Mouse (Mus musculus): Measurements from ENCODE around the gene Flt1.
A peak's percentile ranks its signal among the peaks of the same experiment; 100 is the strongest.
"Not testable (repeated sequence)": the region's sequence is repeated elsewhere in the genome, so short reads cannot be mapped to it uniquely, and the experiment has no call there.

Flt1 gene

DNA sequence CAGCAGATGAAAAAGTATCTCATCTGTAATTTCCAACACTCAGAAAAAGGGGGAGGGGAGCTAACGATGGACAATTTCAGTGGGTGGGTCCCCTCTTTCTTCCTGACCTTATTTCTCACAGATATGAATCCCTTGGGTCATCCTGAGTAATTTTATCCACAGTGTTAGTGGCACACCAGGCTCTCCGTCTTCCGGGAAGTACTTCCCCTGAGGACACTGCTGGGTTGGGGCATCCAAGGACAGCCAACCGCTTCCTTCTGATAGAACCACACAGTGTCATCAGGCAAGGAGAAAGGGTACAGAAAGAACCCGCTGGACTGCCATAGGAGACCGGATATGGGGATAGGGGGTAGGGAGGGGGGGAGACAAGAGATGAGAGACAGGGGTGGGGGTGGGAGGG is 111.2 kb downstream of the Flt1 start:
- DNase-seq (ENCODE audit: low spot score): no peak

DNA sequence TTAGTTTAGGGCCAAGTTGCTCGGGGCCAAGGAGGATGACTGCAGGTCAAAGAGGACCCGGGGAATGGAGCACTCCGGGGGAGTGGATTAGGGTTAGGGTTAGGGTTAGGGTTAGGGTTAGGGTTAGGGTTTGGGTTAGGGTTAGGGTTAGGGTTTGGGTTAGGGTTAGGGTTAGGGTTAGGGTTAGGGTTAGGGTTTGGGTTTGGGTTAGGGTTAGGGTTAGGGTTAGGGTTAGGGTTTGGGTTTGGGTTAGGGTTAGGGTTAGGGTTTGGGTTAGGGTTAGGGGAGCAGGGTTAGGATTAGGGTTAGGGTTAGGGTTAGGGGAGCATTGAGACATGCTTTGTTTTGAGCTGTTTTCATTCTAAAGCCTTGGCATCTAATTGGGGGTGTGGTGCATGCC is 114.5 kb downstream of the Flt1 start:
- not testable (repeated sequence) for DNase-seq (ENCODE audit: low spot score)

DNA sequence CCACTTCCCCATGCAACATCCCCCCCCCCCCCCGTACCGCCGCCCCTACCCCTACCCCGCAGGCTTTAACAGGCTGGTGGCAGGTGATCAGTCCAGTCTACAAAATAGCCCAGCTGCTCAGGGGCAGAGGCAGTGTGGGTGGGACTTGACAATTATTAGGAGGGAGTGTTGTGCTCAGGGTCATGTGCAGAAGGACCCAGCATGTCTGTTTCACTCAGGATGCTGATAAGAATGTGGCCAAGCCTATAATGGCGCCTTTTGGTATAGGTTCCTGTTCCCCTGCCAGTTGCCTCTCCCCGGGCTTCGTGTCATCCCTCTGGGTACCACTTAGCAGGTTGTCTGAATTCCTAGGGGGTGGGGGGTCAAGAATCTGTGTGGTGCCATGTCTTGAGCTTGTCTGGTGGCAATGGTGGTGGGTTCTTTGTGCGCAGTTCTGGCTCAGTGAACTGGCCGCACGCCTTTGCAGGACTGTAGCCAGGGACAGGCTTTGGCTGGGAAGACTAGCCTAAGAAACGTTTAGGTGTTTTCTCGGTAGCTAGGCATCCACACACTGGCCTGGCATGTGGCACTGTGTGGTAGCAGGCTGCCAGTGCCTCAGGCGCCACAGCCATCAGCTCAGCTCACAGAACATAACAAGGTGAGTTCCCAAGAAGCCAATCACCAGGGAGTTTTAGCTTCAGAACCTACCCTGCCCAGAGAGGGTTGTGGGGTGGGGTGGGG is 118.4 kb downstream of the Flt1 start:
- no peak for DNase-seq (ENCODE audit: low spot score)

DNA sequence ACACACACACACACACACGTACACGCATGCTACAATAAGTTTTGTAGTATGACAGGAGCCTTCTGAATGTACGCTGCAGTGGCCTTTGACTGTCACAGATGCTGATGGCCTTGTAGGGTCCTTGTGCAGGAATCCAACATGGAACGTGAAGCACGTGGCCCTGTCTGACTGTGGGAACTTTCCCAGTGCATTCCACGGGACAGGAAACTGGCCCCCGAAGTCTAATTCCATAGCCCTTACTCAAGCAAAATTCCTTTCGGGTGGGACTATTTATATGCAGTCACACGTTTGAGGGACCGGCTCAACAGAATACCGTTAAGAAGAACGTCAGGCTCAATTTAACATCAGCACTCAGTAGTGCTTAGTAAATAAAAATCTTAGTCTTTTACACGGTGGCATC is 119.1 kb downstream of the Flt1 start:
- no peak for DNase-seq (ENCODE audit: low spot score)

DNA sequence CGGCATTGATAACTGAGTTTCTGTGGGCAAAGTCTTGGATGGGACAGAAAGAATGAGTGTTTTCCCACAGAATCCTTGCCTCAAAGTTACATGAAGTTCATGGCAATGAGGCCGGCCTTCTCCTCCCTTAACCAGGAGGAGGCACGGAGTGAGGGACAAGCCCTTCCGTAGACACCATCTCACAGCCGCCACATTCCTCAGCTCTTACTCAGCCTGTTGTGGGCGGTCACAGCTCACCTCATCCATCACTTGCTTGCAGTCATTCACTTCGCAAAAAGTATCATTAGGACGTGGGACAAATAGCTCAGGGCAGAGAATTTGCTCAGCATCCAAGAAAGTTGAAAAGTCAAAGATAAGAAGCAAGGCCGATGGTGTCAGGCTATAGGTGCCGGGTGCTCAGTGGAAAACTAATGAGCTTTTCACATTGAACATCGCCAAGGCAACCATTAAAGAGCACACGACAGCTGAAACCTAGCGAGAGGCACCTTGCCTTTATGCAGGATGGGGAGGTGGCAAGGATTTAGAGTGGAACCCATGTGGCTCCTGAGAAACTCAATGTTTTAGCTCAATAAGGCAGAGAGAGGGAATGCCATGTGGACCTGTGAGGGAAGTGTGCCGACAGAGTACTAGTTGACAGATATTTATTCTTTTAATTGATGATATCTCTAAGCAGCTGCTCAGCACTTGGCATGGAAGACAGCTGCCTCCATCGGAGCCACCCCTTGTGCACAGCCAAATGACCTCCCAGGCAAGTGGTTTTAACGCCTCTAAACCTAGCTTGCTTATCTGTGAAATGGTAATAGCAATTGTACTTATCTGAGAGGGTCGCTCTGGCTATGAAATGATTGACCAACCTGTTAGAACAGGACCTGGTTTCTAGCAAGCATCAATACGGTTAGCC is 124.1 kb downstream of the Flt1 start:
- DNase-seq (ENCODE audit: low spot score): no peak

DNA sequence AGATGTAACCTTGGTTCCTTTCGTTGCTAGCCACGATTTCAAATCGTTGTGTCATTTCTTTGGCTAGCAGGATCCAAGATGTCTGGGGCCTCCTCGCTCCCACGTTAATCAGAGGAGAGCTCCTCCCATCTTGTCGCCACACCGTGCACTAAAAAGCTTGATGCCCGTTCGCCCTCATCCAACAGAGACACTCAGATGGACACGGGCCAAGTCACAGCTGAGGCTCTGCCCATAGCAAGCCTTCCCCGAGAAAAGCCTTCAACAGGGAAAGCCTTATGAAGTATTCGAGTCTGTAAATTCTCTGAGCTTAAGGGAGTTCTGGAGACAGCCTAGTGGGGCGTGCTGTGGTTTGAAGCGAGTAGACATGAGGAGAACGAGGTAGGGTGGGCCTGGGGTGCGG is 128.0 kb downstream of the Flt1 start:
- no peak for DNase-seq (ENCODE audit: low spot score)

DNA sequence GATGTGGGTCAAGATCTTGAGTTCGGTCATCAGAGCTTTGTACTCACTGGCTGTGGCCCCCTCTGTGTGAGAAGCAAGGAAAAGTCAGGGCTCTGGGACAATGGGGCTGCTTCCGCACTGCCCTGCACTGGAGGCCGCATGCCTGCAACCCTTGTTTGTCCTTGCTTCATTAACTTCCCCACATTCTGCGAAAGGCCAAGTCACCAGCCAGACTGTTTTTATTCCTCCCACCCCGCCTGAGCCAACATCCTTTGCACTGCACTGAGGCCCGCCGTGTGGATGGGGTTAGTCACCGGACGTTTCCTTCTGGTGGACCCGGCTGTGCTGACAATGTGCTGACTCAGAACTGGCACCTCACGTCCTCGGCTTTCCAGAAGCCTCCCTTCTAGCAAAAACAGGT is 136.0 kb downstream of the Flt1 start:
- DNase-seq (ENCODE audit: low spot score): no peak

DNA sequence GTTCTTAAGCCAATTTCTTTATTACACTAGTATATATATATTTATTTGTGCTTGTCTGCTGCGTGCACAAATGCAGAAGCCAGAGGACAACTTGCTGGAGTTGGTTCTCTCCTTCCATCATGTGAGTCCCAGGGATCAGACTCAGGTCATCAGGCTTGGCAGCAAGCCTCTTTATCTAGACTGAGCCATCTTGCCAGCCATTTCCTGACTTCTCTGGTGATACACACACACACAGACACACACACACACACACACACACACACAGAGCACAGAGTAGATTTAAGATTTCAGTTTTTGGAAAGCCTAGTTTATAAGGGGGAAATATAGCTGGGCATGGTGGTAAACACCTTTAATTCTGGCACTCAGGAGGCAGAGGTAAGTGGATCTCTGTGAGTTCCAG is 140.7 kb downstream of the Flt1 start:
- no peak for DNase-seq (ENCODE audit: low spot score)

DNA sequence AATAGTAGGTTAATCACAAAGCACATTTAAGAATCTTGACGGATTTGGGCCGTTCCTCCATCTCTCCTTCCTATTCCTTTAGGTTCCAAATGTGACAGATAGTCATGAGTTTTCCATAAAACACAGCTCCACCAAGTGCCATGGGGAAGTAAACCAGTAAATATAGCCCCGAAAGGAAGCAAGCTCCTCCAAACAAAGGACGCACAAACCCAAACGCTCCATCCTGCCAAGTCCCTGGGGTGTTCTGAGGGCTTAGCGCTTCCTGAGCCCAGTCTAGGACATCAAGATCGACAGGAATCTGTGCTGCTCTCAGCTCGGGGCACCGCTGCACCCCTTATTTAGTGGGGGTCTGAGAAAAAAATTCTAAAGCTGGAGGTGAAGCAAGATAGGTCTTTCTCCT is 141.2 kb downstream of the Flt1 start:
- DNase-seq (ENCODE audit: low spot score): no peak

DNA sequence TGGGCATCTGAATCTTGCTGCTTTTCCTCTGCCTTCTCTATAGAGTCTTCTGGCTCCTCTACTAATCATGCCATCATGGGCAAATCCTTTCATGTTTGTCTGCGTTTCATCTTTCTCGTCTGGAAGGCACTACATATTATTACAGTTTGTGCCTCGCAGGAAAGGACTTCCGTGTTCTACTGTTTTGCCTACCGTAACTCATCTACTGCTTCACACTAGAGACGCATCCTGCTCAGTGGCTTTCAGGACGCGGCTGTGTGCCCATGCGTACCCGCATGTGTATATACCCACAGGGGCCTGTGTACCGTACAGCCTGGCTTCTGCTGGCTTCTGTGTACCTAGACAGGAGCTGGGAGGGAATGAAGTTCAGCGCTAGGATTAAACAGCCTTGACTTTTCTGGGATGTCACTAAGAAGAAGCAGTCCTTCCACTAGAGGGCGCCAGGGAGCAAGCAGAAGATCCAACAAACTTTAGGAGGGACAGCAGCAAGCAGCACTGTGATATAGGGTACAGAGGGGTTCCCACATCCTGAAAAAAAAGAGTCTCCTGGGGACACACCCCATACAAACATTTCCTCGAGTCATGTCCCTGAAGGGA is 142.0 kb downstream of the Flt1 start:
- DNase-seq (ENCODE audit: low spot score): peak; percentile 44

DNA sequence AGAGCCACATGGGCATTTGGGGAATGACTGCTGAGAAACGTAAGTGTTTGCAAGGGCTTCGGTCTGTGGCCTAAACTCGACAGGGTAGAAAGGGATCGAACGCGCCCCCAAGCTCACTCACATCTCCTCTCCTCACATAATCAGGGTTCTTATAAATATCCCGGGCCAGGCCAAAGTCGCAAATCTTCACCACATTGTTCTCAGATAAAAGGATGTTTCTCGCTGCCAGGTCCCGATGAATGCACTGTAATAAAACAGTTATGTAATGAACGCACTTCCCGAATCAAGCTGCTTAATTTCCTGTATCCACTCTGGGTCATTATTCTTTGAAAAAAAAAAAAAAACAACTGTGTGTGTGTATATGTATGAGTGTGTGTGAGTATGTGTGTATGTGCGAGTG is 145.6 kb downstream of the Flt1 start:
- DNase-seq (ENCODE audit: low spot score): no peak

DNA sequence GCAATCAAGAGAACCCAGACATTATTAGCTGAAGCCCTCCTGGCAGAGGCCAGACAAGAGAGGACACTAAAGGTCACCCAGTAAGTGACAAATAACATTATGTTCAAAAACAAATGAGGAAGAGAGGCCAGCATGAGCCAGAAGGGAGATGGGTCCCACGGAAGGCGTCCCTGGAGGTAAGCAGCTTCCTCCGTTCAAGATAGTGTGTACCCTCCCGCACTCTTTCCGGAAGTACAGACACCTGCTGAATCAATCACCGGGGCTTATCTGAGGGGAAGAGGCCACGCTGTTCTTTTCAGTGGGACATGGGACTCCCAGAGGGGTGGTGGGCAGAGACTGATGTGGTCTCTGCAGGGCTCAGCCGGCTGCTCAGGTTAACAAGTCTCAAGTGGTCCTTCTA is 146.1 kb downstream of the Flt1 start:
- DNase-seq (ENCODE audit: low spot score): no peak

DNA sequence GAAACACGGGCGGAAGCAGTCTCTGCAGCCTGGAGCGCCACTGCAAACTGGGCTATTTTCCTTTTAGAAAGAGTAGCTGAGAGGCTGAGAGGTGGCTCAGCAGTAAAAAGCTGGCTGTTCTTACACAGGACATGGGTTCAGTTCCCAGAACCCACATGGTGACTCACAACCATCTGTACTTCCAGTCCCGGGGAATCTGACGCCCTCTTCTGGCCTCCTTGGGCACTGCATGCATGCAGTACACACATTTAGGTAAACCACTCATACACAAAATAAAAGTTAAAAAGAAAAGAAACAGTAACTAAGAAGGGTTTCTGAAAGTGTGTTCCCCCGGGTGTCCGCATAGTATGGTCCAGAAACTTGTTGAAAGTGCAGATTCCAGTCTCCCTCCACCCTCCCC is 146.7 kb downstream of the Flt1 start:
- DNase-seq (ENCODE audit: low spot score): no peak

DNA sequence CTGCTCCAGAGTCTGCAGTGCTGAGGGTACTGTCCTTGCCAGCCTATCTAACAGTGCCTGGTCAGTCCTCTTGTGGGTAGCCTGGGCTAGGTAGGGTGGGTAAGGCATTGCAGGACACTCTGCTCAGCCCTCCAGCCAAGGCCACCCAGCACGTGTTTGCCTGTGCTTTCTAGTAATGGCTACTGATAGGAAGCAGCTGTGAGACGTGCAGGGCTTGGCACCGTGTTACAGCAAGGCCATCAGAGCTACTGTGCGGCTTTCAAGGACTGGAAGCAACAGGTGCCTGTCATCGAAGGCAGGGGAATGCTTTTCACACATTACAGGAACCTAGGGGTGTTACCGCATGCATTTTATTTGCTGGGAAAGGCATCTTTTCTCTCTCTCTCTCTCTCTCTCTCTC is 148.8 kb downstream of the Flt1 start:
- DNase-seq (ENCODE audit: low spot score): no peak

DNA sequence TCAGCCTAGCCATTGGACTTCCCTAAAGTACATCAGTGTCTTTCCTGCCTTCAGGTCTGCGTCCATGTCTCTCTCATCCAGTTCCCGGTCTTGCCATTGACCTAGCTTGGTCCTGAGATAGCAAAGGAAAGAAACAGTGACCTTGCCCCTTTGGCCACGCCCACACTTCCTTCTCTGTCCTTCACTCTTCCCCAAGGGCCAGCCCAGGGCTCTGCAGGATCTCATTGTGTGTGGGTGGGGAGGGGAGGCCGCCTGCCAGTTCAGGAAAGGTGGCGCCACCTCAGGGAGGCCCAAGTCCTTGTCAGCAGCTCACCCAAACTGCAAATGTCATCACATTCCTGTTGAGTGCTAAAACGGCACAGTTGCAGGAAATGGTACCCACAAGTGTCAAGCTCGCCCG is 151.3 kb downstream of the Flt1 start:
- DNase-seq (ENCODE audit: low spot score): no peak

DNA sequence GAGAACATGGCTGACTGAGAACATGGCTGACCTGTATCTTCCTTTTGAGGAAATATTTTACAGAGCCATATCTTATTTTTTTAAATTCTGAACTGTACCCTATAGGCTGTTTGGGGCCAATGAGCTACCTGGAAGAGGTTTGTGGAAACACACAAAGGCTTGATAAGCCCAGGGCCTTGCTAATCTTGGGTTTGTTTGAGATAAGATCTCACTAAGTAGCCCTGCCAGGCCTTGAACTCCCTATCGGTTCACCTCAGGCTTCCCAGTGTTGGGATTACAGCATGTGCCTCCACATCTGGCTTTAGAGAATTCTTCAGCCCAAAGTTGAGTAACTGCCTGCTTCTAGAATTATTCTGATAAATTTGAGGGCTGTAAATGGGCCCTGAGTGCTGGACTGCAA is 152.3 kb downstream of the Flt1 start:
- no peak for DNase-seq (ENCODE audit: low spot score)

DNA sequence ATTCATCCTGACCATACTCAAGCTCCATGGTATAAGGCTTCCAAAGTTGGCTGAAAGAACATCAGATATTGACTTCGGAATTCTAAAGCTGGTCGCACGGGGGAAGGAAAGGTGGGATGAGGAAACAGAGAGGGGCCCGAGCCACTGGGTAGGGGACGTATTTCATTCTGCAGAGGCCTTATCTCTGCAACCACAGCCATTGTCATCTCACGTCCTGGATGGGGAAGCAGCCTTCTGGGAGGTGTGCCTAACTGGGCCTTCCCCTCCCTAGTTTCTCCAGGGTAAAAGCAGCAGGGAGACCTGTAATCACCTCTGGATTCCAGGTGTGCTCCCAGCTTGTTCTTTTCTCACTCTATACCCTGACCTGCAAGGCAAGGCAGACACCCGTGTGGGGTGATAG is 153.1 kb downstream of the Flt1 start:
- no peak for DNase-seq (ENCODE audit: low spot score)

DNA sequence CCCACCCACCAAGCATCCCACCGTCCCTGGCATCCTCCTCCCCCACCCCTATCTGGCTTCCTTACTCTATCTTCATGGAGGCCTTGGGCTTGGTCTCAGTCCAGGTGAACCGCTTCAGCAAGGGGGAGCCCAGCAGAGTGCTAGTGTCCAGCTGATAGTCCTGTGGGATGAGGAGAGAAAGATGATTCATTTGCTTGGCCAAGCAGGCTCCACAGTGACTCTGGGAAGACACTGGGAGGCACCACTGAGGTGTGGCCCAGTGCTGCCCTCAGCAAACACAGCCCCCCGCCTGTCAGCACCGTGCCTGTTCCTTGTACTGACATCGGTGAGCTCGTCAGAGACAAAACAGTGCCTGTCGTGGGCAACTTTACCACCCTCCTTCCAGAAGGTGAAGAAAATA is 159.5 kb downstream of the Flt1 start:
- DNase-seq (ENCODE audit: low spot score): no peak

DNA sequence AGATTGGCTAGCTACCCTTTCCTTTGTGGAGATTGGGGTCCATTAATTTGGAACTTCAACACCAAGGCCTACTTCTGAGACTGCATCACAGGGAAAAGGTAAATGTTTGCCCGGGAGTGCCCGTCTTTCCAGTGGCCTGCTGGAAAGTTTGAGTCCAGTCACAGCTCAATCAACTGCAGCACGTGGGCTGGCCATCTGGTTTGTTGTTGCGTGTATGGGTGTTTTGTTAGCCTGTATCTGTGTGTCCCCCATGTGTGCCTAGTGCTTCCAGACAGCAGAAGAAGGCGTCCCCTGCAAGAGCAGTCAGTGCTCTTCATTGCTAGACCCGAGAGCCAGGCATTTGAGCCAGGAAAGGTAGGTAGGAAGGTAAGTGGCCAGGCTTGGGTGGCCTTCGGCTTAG is 160.4 kb downstream of the Flt1 start:
- no peak for DNase-seq (ENCODE audit: low spot score)

DNA sequence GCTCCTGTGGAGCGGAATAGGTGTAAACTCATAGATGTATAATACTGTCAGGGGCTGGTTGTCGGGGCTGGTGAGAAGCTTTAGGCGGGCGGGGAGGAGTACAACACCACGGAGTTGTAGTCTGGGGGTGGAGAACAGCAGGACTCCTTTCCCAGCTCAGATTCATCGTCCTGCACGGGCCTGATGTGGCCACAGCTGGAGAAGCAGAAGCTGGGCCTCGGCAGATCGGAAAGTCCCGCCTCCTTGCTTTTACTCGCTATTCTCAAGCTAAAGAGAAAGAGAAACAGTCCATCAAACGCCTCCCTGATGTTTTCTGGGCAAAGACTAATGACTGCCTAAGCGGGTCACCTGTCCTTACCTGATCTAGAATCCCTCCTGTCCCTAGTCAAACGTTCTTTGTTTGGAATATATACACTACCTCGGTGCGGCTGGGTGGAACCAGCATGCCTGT is 161.6 kb downstream of the Flt1 start:
- DNase-seq (ENCODE audit: low spot score): no peak

DNA sequence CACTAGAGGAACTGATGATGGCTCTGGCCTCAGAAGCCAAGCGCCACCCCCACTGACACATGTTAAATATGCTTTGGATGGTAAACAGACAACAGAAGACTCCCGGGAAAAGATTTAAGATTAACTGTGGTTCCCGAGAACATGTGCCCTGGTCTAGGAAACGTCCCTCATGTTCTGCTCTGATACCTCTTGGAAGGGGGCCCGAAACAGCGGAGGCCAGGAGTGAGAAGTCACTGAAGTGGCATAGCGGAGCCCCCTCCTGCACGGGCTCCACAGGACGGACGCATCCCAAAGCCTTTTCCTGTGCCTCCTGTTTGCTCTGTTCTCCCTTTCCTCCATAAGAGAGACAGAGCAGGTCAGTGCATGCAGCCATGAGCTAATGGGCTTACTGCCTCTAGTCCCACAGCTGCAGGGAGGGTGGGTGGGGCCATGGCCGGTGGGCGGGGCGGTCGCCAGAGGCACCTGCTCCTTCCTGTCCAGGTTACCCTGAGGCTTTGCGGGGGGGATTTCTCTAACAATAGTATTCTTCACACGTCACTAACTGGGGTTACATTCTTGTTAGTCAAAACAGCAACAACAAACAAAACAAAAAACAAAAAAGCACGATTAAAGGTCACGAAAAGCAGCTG is 162.2 kb downstream of the Flt1 start:
- DNase-seq (ENCODE audit: low spot score): no peak

DNA sequence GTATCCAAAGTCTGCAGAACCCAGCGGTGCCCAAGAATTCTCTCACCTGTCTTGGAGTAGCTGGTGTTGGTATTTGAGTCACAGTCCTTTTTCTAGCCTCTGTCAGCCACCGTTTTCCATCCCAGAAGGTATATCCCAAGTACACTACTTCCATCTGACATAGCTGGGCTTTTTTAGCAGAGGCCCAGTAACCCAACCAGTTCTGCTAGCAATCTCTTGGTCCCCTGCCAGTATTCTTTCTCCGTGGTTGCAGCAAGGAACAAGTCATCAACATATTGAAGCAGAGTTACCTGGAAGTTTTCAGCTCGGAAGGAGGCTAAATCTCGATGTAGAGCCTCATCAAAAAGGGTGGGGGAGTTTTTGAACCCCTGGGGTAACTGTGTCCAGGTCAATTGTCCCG is 168.2 kb downstream of the Flt1 start:
- DNase-seq (ENCODE audit: low spot score): not testable (repeated sequence)
